Mouse (Mus musculus) MEL-GATA-1-ER (cell line): ENCODE results near the gene Cox7c.
"Not testable (repeated sequence)": the region's sequence is repeated elsewhere in the genome, so short reads cannot be mapped to it uniquely, and the experiment has no call there.

Source experiments
- DNase-seq: peaks from one replicate; pipeline ENCODE4 v3.0.0-alpha.2; 2012; ENCODE audit warnings: low read depth; ENCODE audit errors: extremely low read depth

The Cox7c gene

DNA sequence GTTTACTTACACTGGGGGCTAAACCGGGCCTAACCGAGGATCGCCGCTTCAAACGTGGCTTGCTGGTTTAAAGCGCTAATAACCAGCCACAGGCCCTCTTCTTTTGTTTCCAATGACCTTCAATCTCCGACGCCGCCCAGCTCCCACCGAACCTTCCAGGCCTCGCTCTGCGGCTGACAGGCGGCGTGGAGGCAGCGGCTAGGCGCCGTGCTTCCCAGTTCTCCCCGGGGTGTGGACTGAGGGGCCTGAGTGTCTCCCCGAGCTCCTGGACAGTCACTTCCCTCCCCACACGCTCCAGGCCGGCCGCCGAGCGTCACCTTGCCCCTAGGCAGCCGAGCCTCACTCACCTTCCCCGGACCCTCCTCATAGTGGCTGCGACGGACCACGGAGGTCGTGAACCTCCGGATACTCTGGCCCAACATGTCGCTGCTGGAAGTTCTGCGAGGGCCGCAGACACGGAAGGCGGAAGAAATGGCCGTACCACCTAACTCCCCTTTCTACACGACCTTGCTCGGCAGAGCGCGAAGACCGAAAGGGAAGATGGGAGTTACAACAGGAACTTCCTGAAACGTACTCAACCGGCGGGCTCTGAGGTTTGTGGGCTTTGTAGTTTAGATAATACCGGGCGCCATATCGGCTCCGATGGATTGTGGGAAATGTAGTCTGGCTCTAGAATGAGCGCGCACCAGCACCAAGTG lies at the start of gene Cox7c:
Gene Cox7c (minus strand): TSS at position 651 of the 698 bp plus-strand sequence.
- peak; percentile 91 for DNase-seq

DNA sequence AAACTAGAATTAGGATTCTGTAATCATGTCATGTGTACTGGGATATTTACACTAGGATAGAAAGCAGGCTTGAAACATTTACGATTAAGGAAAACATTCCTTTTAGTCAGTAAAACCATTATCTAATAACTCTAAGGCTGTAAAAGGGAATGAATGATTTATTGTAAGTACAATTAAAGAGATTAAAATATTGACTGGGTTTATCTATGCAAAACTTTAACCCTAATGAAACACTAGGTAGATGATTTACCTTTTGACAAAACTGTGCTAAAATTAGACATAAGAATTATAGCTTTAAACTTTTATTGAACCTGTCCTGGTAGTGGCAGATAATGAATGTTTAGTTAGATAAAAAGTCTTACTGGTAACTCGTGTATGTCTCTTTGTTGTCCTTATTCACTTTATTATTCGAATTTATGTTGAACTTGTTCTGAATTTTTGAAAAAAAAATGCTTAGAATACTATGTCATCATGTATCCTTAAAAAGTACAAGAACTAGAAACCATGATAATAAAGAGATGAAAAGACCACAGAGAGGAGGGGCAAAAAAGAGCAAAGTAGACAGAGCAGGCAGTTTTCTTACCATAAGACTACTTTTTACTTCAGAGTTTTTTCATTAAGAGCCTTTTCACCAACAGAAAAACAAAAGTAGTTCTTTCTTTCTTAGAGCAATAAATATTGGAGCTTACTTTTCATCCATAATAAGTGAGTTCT lies 21.5 kb upstream of the Cox7c start:
- no peak for DNase-seq

DNA sequence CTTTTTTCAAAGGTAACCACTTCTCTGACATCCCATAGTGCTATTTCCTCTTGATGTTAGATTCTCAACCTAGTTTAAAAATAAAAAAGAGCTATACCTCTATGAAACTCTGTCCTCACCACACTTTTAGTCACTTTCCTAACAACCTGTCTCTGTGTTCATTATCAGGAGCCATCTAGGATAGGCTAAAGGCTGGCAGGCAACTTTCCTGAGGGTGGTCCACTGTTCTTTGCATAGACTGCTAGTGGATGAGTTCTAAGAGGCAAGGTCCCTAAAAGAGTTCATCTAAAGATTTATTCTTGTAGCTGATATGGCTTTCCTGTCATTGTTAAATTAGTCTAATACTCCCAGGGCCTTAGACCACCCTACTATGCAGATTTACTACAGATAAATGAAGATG lies 20.8 kb upstream of the Cox7c start:
- no peak for DNase-seq

DNA sequence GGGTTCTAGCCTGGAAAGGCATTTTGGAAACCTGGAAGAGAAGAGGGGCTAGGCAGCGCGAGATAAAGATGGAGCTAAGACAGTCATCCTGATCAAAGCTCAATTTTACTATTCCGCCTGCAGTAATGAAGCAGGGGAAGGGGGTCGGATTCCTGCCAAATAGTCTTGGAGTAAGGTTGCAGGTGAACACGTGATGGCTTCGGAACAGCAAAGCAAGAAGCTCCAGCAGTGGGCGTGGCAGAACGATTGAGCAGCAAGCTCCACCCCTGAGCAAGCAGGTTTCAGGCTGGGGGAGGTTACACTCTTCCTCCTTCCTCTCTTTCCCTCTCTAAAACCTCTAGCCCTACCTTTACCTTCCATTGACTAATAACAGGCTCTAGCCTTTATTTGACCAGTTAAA lies 7.4 kb upstream of the Cox7c start:
- DNase-seq = not testable (repeated sequence)

DNA sequence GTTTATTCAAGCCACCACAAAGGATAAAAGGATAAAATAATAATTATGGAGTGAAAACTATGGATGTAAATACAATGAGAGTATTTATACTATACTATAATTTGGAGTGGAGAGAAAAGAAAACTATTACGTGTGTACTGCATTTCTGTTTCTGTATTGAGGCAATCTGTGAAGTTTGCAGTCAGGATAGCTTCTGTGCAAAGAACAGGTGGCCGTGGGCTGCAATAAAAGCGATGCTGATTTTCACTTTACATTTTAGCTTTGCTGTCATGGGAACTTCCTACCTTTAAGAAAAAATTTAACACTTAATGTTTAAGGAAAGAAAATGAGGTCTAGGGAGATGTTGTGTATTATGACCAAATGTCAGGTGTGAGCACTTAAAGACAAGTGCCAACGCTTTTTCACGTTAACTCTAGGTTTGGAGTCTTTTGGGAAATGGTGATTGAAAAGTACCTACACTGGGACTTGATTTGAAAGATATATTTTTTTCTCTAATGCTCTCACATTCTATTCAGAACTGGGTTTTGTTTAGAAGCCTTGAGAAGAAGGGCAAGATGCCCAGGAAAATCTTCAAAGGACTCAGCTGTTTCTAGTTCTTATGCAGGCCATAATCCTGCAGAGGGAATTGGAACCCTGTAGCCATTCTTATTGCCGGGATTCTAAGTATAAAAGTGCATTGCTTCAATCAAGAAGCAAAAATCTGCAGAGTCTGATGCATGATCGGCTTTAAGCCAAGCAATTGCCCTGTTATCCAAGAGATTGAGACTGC lies 41.6 kb downstream of the Cox7c start:
- DNase-seq = no peak
